Mouse (Mus musculus): Measurements from ENCODE around the gene Osbpl6. TPM values are rescaled to one million over a fixed set of nuclear protein-coding genes. Genes with fewer than 3 reads are reported as not detected.

Gene Osbpl6
- total and polyA plus RNA-seq, 3 experiments, result 0.22 TPM; not detected in 2

- Histone ChIP-seq H3K36me3 (replicated peaks) (no peaks in the 10 kb centered on the region), H3K27me3 (ENCODE audit: insufficient read depth, low read length) (peaks cover 2% of the 10 kb centered on the region; the same call in 1 of the 2 replicates)
- ATAC-seq (ENCODE audit: extremely low read depth, insufficient number of reproducible peaks, low FRiP score, poor library complexity, severe bottlenecking), result no peak
Observed at GRCm38 (mm10) chr2:76412924-76413323, 6.6 kb downstream of the Osbpl6 start.

GRCm38 (mm10) chr2:76417446-76418141 is 11.3 kb downstream of the Osbpl6 start:
- Histone ChIP-seq H3K36me3 (replicated peaks) (no peaks in the 10 kb centered on the region), H3K27me3 (ENCODE audit: insufficient read depth, low read length) (peaks cover 2% of the 10 kb centered on the region; the same call in 1 of the 2 replicates), H3K4me1 (ENCODE audit: insufficient read depth, low read depth, low read length) (no peaks in the 10 kb centered on the region), H3K4me3 (ENCODE audit: low read depth, low read length) (no peak overlapping the region), H3K9me3 (replicated peaks) (no peaks in the 10 kb centered on the region)
- no peak for TF ChIP-seq GATA2 (IDR thresholded peaks at IDR 0.05; ENCODE audit: borderline replicate concordance, low read depth, low read length)
- TF ChIP-seq TAL1 (conservative IDR thresholded peaks at IDR 0.05; ENCODE audit: low read depth, low read length), result no peak
- TF ChIP-seq CTCF (IDR thresholded peaks at IDR 0.05; ENCODE audit: low read depth, low read length), result no peak
- TF ChIP-seq GATA1 (IDR thresholded peaks at IDR 0.05; ENCODE audit: borderline replicate concordance, low read length), result no peak
- TF ChIP-seq POLR2AphosphoS5 (IDR thresholded peaks at IDR 0.05; ENCODE audit: insufficient replicate concordance, low read depth, low read length), result no peak
- DNase-seq (ENCODE audit: low spot score) (no peak), ATAC-seq (ENCODE audit: extremely low read depth, insufficient number of reproducible peaks, low FRiP score, poor library complexity, severe bottlenecking) (no peak)

More at GRCm38 (mm10) chr2:76412924-76413323, 6.6 kb downstream of the Osbpl6 start:
- DNase-seq (ENCODE audit: low spot score), result no peak
- no peak overlapping the region for H3K4me3 ChIP-seq (ENCODE audit: low read depth, low read length)
- no peaks in the 10 kb centered on the region for H3K9me3 ChIP-seq (replicated peaks)
- TF ChIP-seq GATA2 (IDR thresholded peaks at IDR 0.05; ENCODE audit: borderline replicate concordance, low read depth, low read length) (no peak), POLR2AphosphoS5 (IDR thresholded peaks at IDR 0.05; ENCODE audit: insufficient replicate concordance, low read depth, low read length) (no peak), TAL1 (conservative IDR thresholded peaks at IDR 0.05; ENCODE audit: low read depth, low read length) (no peak), GATA1 (IDR thresholded peaks at IDR 0.05; ENCODE audit: borderline replicate concordance, low read length) (no peak)
- no peaks in the 10 kb centered on the region for H3K4me1 ChIP-seq (ENCODE audit: insufficient read depth, low read depth, low read length)

- ATAC-seq (ENCODE audit: extremely low read depth, insufficient number of reproducible peaks, low FRiP score, poor library complexity, severe bottlenecking) (no peak), DNase-seq (ENCODE audit: low spot score) (no peak)
- Histone ChIP-seq H3K4me3 (ENCODE audit: low read depth, low read length) (no peak overlapping the region), H3K27me3 (ENCODE audit: insufficient read depth, low read length) (peaks cover 2% of the 10 kb centered on the region; the same call in 1 of the 2 replicates), H3K9me3 (replicated peaks) (no peaks in the 10 kb centered on the region), H3K36me3 (replicated peaks) (no peaks in the 10 kb centered on the region), H3K4me1 (ENCODE audit: insufficient read depth, low read depth, low read length) (no peaks in the 10 kb centered on the region)
- no peak for TF ChIP-seq GATA2 (IDR thresholded peaks at IDR 0.05; ENCODE audit: borderline replicate concordance, low read depth, low read length)
- no peak for TF ChIP-seq POLR2AphosphoS5 (IDR thresholded peaks at IDR 0.05; ENCODE audit: insufficient replicate concordance, low read depth, low read length)
- no peak for TF ChIP-seq CTCF (IDR thresholded peaks at IDR 0.05; ENCODE audit: low read depth, low read length)
- no peak for TF ChIP-seq GATA1 (IDR thresholded peaks at IDR 0.05; ENCODE audit: borderline replicate concordance, low read length)
- no peak for TF ChIP-seq TAL1 (conservative IDR thresholded peaks at IDR 0.05; ENCODE audit: low read depth, low read length)
Observed at GRCm38 (mm10) chr2:76418142-76418518, 11.8 kb downstream of the Osbpl6 start.

GRCm38 (mm10) chr2:76421411-76421924 is 15.2 kb downstream of the Osbpl6 start:
- Histone ChIP-seq H3K4me1 (ENCODE audit: insufficient read depth, low read depth, low read length) (no peaks in the 10 kb centered on the region), H3K4me3 (ENCODE audit: low read depth, low read length) (no peak overlapping the region), H3K27me3 (ENCODE audit: insufficient read depth, low read length) (peaks cover 2% of the 10 kb centered on the region; the same call in 1 of the 2 replicates), H3K36me3 (replicated peaks) (no peaks in the 10 kb centered on the region), H3K9me3 (replicated peaks) (no peaks in the 10 kb centered on the region)
- ATAC-seq (ENCODE audit: extremely low read depth, insufficient number of reproducible peaks, low FRiP score, poor library complexity, severe bottlenecking) (no peak), DNase-seq (ENCODE audit: low spot score) (no peak)
- TF ChIP-seq TAL1 (conservative IDR thresholded peaks at IDR 0.05; ENCODE audit: low read depth, low read length), result no peak
- TF ChIP-seq CTCF (IDR thresholded peaks at IDR 0.05; ENCODE audit: low read depth, low read length), result no peak
- no peak for TF ChIP-seq POLR2AphosphoS5 (IDR thresholded peaks at IDR 0.05; ENCODE audit: insufficient replicate concordance, low read depth, low read length)
- no peak for TF ChIP-seq GATA1 (IDR thresholded peaks at IDR 0.05; ENCODE audit: borderline replicate concordance, low read length)
- no peak for TF ChIP-seq GATA2 (IDR thresholded peaks at IDR 0.05; ENCODE audit: borderline replicate concordance, low read depth, low read length)

- Histone ChIP-seq H3K4me1 (ENCODE audit: insufficient read depth, low read depth, low read length) (no peaks in the 10 kb centered on the region), H3K27me3 (ENCODE audit: insufficient read depth, low read length) (0 out of 2 replicates have a peak, but pooled peaks cover 3% of the 10 kb centered on the region), H3K4me3 (ENCODE audit: low read depth, low read length) (no peak overlapping the region), H3K36me3 (replicated peaks) (no peaks in the 10 kb centered on the region), H3K9me3 (replicated peaks) (no peaks in the 10 kb centered on the region)
- ATAC-seq (ENCODE audit: extremely low read depth, insufficient number of reproducible peaks, low FRiP score, poor library complexity, severe bottlenecking) (no peak), DNase-seq (ENCODE audit: low spot score) (no peak)
- TF ChIP-seq POLR2AphosphoS5 (IDR thresholded peaks at IDR 0.05; ENCODE audit: insufficient replicate concordance, low read depth, low read length) (no peak), GATA1 (IDR thresholded peaks at IDR 0.05; ENCODE audit: borderline replicate concordance, low read length) (no peak), GATA2 (IDR thresholded peaks at IDR 0.05; ENCODE audit: borderline replicate concordance, low read depth, low read length) (no peak), TAL1 (conservative IDR thresholded peaks at IDR 0.05; ENCODE audit: low read depth, low read length) (no peak), CTCF (IDR thresholded peaks at IDR 0.05; ENCODE audit: low read depth, low read length) (no peak)
Observed at GRCm38 (mm10) chr2:76426816-76427215, 20.5 kb downstream of the Osbpl6 start.

GRCm38 (mm10) chr2:76429318-76429717 is 23.0 kb downstream of the Osbpl6 start:
- H3K4me1 ChIP-seq (ENCODE audit: insufficient read depth, low read depth, low read length), result no peaks in the 10 kb centered on the region
- no peaks in the 10 kb centered on the region for H3K36me3 ChIP-seq (replicated peaks)
- DNase-seq (ENCODE audit: low spot score) (no peak), ATAC-seq (ENCODE audit: extremely low read depth, insufficient number of reproducible peaks, low FRiP score, poor library complexity, severe bottlenecking) (no peak)
- no peak overlapping the region for H3K4me3 ChIP-seq (ENCODE audit: low read depth, low read length)
- H3K9me3 ChIP-seq (replicated peaks), result no peaks in the 10 kb centered on the region
- no peak for TF ChIP-seq GATA2 (IDR thresholded peaks at IDR 0.05; ENCODE audit: borderline replicate concordance, low read depth, low read length)
- TF ChIP-seq TAL1 (conservative IDR thresholded peaks at IDR 0.05; ENCODE audit: low read depth, low read length), result no peak
- no peak for TF ChIP-seq POLR2AphosphoS5 (IDR thresholded peaks at IDR 0.05; ENCODE audit: insufficient replicate concordance, low read depth, low read length)
- TF ChIP-seq GATA1 (IDR thresholded peaks at IDR 0.05; ENCODE audit: borderline replicate concordance, low read length), result no peak
- no peak for TF ChIP-seq CTCF (IDR thresholded peaks at IDR 0.05; ENCODE audit: low read depth, low read length)
- 0 out of 2 replicates have a peak, but pooled peaks cover 3% of the 10 kb centered on the region for H3K27me3 ChIP-seq (ENCODE audit: insufficient read depth, low read length)
